Mouse (Mus musculus): Measurements from ENCODE around the gene Zfp69.

Gene Zfp69

GRCm38 (mm10) chr4:120951428-120951973 is at the start of gene Zfp69:
TSS of gene Zfp69 (minus strand) at chr4:120951699.
- peak; percentile 73 to 84 for DNase-seq (ENCODE audit: low spot score in 2 of 2)

DNA sequence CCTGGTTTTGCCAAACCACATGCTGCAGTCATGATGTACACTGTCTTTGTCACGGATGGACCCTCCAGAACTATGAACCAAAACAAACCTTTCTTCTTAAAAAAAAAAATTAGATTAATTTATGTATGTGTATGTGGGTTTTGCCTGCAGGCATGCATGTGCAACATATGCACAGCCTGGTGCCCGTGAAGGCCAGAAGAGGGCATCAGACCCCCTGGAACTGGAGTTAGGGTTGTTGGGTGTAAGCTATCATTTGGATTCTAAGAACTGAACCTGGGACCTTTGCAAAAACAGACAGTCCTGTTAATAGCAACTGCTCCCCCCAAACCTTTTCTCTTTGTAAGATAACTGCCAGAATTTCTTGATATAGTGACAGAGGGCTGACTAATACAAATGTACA is 49.5 kb upstream of the Zfp69 start:
- no peak for DNase-seq (ENCODE audit: low spot score in 2 of 2)

DNA sequence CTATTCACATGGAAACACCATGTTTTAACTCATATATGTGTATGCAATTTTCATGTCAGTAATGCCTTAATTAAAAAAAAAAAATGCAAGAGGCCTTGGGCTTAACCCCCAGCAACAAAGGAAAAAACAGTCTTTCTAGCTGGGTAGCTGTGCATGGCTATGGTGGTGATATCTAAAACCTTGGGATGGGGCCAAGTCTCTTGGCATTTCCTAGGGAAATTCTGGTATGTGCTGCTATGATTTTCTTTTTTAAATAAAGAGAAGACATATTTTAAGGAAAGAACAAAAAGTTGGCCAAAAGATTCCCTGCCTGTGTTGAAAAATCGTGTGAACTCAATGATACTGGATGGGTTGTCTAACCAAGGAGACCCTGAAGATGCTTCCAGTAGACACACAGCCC is 44.4 kb upstream of the Zfp69 start:
- DNase-seq (ENCODE audit: low spot score in 2 of 2) = no peak

DNA sequence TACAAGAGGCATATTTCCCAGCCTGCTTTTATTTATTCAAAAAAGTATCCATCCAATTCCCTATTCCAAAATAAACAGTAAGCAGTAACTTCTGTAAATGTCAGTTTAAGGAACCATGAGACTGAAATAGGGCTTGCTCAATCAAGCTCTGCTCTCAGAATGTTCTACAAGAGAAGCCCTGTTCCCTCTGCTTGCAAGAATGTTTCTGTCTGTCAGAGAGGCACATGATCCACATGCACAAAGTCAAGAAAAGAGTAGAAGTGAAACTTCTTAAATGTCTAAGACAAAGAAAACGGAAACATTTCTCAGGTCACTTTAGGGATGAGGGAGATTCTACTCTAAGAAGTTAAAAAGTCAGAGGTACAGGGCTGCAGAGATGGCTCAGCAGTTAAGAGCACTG is 41.5 kb upstream of the Zfp69 start:
- no peak for DNase-seq (ENCODE audit: low spot score in 2 of 2)

GRCm38 (mm10) chr4:120992284-120992683 is 40.8 kb upstream of the Zfp69 start:
- no peak for DNase-seq (ENCODE audit: low spot score in 2 of 2)

DNA sequence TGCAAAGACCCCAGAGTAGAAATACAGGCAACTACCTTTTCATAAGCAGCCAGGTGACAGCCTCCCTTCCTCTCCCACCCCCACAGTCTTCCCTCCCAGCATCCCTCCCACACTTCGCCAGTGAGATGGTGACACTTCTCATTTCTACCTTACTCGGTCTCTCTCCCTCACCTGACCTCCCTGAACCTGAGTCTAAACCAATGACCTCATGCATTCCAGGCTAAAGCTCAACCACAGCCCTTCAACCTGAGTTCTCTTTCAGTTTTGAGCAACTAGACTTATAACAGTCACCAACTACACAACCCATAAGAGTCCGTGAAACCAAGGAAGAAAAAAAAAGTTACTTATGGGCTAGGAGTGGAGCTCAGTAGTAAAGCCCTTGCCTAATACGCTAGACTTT is 35.8 kb upstream of the Zfp69 start:
- no peak for DNase-seq (ENCODE audit: low spot score in 2 of 2)

DNA sequence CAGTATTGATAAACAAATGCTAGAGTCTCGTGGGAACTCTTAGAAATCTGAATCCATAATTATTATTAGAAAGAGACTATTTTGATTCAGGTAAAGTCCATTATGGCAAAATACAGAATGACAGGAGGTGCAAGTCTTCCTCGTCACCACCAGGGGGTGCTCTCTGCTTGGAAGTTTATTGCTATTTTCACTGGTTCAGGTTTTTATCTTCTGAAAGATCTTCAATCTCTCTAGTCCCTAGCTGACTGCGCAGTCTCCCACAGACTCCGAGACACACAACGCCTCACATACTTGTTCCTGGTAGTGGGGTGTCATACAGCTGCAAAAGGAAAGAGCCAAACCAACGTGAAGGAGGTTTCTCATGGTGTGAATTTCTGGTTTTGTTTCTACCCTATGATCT is 34.9 kb upstream of the Zfp69 start:
- peak; percentile 25 to 33 for DNase-seq (ENCODE audit: low spot score in 2 of 2)

DNA sequence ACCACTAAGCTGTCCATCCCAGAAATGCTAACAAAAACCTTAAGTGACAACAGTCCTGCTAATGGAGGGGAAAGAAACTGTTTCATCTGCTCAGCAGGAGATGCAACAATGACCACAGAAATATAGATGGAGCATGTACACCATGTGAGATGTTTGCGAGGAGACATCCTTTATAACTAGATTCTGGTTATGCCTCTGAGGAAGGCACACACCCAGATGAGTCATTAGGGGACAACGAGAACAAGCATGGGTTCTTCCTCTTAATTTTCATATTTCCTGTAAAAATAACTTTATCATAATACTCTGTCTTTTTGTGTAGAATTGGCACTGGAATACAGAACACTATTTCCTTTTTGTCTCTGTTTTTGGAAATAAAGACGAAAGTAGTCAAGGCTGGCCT is 26.7 kb upstream of the Zfp69 start:
- no peak for DNase-seq (ENCODE audit: low spot score in 2 of 2)

GRCm38 (mm10) chr4:120975428-120975734 is 23.9 kb upstream of the Zfp69 start:
- DNase-seq (ENCODE audit: low spot score in 2 of 2) = no peak

GRCm38 (mm10) chr4:120974711-120975427 is 23.4 kb upstream of the Zfp69 start:
- peak; percentile 56 to 60 for DNase-seq (ENCODE audit: low spot score in 2 of 2)

- no peak for DNase-seq (ENCODE audit: low spot score in 2 of 2)
These were observed 20.3 kb upstream of the Zfp69 start for GRCm38 (mm10) chr4:120971842-120972241.

- peak; percentile 39 to 44 for DNase-seq (ENCODE audit: low spot score in 2 of 2)
These were observed 18.1 kb upstream of the Zfp69 start for GRCm38 (mm10) chr4:120969382-120970146.

- DNase-seq (ENCODE audit: low spot score in 2 of 2) = no peak
These were observed 17.0 kb upstream of the Zfp69 start for GRCm38 (mm10) chr4:120968486-120968885.

DNA sequence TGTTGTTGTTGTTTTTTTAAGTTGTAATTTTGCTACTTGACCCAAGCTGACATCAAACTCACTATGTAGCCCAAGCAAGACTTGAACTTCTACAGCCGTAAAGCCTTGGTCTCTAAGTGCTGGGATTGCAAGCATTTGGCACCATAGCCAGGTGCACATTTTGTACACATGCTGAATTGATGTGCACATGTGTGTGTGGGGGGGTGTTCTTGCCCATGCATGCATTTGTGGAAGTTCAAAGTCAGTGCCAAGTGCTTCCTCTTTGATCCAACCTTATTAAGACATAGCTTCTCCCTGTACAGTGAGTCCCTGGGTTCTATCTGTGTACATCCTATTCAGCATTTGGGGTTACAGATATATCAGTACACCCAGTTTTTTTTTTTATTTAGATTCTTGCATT is 4.1 kb upstream of the Zfp69 start:
- DNase-seq (ENCODE audit: low spot score in 2 of 2) = no peak

DNA sequence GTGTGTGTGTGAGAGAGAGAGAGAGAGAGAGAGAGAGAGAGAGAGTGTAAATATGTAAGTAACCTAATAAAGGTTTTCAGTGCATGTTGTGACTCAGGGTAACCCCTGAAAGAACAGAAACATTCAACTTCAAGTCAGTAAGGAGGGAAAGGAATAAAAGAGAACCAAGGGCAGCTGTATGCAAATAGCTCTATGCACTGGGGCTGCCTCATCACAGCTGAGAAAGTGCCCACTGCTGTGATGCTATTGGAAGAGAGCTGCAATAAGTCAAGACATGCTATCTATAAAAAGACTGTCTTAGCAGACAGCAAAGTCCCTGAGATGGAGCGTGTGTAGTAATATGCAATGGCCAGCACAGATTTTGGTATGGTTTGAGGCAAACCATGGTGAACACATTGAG is 2.2 kb upstream of the Zfp69 start:
- no peak for DNase-seq (ENCODE audit: low spot score in 2 of 2)

- DNase-seq (ENCODE audit: low spot score in 2 of 2) = no peak
These were observed 1.5 kb upstream of the Zfp69 start for GRCm38 (mm10) chr4:120953038-120953437.

GRCm38 (mm10) chr4:120952163-120952562 is 664 bp upstream of the Zfp69 start:
- no peak for DNase-seq (ENCODE audit: low spot score in 2 of 2)

DNA sequence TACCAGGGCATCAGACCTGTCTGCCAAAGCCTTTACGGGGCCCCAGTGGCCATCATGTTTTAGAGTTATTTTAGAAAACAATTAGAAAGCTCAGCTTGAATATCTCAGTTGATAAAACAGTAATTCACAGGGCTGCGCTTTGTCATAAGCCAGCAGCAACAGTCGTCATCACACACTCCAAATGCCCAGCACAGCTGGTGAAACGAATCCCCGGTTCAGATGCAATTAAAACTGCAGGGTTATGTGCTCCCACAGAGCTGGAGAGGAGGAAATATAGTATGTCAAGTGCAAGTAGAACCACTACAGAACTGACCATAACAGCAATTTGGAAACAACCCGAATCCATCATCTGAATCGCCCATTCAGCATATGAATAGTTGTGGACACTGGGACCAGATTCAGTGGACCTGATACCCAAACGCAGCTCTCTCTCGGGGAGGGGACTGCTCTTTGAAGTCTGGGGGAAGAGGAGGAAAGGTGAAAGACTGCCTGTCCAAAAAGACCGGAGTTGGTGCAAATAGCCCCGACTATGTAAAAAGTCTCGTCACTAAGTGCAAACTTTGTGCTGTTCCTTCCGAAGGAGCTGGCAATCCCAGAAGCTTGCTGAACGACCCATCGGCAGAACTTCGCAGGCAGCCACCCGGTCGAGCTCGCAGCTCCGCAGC is 604 bp downstream of the Zfp69 start:
- DNase-seq (ENCODE audit: low spot score in 2 of 2) = no peak

DNA sequence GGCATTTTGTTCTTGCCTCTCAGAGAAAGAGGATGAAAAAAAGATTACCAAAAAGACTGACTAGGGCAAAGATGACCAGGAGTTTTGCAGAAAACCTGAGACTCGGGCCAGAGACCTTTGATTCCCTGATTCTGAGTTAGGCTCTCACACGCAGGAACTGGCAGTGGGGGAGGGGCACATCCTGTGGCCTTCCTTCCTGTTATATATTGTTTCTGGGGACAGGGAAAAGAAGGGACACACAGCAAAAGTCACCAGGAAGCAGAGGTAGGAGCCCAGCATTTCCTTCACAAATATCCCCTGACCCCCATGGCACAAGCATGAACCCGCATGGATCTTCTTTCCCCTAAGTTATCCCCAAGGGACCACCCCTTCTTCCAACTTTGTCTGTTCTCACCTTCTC is 2.6 kb downstream of the Zfp69 start:
- no peak for DNase-seq (ENCODE audit: low spot score in 2 of 2)

DNA sequence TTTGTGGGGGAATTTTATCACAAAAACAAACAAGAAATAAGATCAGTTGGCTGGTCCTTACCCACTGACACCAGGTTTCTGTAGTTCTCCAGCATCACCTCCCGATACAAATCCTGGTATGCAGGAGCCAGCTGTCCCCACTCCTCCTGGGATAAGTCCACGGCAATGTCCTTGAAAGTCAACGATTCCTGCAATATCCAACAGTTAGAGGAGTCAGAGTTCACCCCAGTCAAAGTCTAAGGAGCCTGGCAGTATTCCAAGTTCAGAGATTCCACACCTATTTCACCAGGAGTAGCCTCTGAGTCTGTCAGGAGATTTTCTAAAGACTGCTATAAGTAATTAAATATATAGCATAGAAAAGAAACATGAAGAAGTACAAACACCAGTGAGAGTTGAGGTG is 16.5 kb downstream of the Zfp69 start:
- no peak for DNase-seq (ENCODE audit: low spot score in 2 of 2)

DNA sequence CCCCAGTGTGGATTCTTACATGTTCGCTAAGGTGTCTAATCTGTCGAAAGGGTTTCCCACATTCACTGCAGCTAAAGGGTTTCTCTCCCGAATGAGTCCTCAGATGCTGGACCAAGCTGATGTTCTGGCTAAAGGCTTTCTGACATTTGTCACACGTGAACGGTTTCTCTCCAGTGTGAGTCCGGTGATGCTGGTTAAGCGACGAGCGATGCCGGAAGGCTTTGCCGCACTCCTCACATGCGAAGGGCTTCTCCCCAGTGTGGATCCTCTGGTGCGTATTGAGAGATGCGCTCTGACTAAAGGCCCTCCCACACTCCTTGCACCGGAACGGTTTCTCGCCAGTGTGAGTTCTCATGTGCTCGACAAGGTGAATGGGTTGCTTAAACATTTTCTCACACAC is 20.8 kb downstream of the Zfp69 start:
- no peak for DNase-seq (ENCODE audit: low spot score in 2 of 2)

- no peak for DNase-seq (ENCODE audit: low spot score in 2 of 2)
These were observed 22.8 kb downstream of the Zfp69 start for GRCm38 (mm10) chr4:120928686-120929085.

DNA sequence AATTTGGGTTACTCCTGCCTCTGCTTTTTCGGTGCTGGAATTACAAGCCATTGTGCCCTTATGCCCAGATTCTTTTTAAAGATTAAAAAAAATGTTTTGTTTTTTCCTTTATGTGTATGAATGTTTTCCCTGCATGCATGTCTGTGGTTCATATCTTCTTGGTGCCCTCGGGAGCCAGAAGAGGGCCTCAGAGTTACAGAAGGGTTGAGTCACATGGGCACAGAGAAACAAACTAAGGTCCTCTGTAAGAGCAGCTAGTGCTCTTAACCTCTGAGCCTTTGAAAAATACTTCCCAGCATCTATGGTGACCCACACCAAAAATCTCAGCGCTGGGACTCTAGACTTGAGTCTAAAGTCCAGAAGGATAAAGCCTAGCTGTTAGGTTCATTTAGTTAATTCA is 26.1 kb downstream of the Zfp69 start:
- DNase-seq (ENCODE audit: low spot score in 2 of 2) = peak in 1 of 2 experiments; percentile 23

Measured in right cerebral cortex, adult 2 months (tissue).